Mouse (Mus musculus): Measurements from ENCODE around the gene Dnajc4.

The Dnajc4 gene

DNA sequence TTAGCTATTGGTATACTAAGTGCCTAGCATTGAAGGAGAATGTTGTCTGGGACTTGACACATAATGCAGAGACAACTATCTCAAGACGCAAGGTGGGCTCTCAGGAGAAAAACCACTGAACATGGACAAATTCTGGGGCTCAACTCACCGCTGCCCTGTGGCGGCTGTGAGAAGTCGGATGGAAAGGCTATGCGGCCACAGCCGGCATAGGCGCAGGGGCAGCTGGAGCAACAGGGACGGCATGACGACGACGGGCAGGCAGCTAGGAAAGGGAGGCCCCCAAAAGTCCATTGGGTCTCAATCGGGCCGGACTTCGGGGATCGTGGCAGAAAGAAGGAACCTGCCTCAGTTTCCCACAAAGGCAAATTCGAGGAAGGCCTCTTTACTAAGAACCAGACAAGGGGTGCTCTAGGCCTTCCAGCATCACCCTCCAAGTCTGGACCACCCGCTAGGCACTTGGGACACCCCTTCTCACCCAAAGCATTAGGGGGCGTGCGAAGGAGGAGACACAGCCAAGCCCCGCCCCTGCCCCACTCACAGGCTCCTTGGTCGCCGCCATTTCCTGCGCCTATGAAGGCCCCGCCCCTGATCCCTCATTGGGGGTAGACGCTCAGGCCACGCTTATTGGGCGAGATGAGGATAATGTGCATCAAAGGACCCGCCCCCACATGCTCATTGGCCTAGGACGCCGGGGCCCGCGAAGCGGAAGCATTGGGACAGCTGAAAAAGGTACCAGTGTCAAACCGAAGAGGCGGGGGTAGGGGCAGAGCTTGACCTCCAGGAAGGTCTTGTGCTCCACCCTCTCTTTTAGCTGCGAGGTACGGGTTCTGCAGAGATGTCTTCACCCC lies at the start of gene Dnajc4:
Dnajc4 (minus strand) TSS at position 562 of the 848 bp plus-strand sequence.
- DNase-seq (ENCODE audit: low read depth, low spot score): peak; percentile 95

DNA sequence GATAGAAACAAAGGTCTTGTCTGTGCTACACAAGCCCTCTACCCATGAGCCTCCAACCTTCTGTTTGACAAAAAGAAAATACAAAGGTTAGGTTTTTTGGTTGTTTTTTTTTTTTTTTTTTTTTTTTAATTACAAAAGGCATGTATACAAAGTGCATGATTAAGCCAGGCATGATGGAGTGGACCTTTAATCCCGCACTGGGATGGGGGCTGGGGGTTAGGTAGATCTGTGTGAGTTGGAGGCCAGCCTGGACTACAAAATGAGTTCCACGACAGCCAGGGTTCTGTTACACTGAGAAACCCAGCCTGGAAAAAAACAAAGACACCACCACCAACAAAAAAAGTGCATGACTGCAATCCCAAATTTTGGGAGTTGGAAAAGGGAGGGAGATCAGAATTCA lies 48.8 kb upstream of the Dnajc4 start:
- no peak for DNase-seq (ENCODE audit: low read depth, low spot score)

GRCm38 (mm10) chr19:7040637-7041130 lies 48.3 kb upstream of the Dnajc4 start:
- DNase-seq (ENCODE audit: low read depth, low spot score): no peak

DNA sequence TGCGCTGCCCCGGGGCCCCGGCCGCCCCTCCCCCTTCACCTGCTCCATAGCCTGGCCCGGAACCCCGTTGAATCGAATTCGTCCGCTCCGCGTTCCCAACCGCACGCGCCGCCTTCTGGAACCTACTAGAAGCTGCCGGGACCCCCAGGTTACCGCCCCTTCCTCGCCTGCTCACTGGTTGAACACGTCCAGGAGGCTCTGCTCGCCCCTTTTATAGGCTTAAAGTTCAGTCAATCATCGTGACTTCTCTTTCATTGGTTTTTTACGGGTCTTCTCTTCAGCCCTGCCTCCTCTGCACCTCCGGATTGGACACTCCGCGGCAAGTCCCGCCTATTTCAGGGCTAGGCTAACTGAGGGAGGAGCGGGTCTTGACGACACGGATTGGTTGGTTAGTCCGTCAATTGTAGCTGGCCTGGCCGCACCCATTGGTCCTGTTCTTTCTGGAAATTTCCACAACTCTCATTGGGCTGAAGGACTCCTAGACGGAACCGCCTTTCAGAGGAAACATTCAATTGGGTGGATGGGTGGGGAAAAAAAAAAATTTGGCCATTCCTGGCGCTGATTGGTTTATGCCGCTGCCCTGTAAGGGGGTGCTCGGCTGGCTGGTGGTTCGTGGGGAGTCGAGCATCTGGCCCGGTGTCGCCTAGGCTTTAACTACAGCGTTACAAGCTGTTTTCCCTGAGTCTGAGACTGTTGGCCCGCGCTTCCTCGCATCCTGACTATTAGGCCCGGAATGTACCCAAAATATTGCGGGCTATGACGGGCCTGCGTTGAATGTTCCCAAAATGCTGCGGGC lies 47.7 kb upstream of the Dnajc4 start, which contains the start of gene Stip1:
Stip1 (minus strand) TSS at position 127 of the 796 bp plus-strand sequence.
- DNase-seq (ENCODE audit: low read depth, low spot score): peak; percentile 100

DNA sequence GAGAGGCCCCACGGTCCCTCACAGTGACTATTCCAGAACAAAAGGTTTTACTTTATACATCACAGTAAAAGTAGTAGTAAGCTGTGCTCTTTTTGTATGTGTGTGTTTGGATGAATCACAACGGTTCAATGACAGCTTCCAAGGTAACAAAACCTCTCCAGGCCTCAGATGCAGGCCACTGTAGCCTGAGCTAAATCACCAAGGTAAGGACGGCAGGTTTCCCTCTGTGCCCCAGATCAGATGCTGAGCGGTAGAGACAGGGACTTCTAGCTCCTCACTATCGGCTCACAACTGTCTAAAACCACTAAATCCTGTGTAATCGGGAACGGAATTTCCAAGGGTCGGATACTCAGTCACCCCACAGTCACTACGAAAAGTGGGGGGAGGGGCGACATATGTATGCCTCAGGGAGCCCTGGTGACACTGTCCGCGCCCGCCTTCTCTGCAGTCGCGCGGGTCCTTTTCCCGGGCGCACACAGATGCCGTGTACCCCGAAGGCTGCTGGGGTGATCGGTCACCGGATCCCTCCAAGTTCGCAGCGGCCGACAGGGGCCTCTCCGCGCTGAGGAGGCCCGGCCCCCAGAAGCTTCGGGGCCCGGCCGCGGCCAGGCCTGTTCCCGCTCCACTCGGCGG lies 46.8 kb upstream of the Dnajc4 start:
- no peak for DNase-seq (ENCODE audit: low read depth, low spot score)

- DNase-seq (ENCODE audit: low read depth, low spot score): no peak
These were observed 41.6 kb upstream of the Dnajc4 start for GRCm38 (mm10) chr19:7034006-7034405.

- peak; percentile 85 for DNase-seq (ENCODE audit: low read depth, low spot score)
These were observed 37.2 kb upstream of the Dnajc4 start for GRCm38 (mm10) chr19:7029531-7029930.

GRCm38 (mm10) chr19:7020224-7020641 lies 27.9 kb upstream of the Dnajc4 start:
- peak; percentile 13 for DNase-seq (ENCODE audit: low read depth, low spot score)

- DNase-seq (ENCODE audit: low read depth, low spot score): peak; percentile 18
These were observed 26.8 kb upstream of the Dnajc4 start, which contains the start of gene Fermt3 for GRCm38 (mm10) chr19:7019191-7019590. Fermt3 (minus strand) TSS chr19:7019469.

GRCm38 (mm10) chr19:7018546-7018945 lies 26.2 kb upstream of the Dnajc4 start:
- no peak for DNase-seq (ENCODE audit: low read depth, low spot score)

DNA sequence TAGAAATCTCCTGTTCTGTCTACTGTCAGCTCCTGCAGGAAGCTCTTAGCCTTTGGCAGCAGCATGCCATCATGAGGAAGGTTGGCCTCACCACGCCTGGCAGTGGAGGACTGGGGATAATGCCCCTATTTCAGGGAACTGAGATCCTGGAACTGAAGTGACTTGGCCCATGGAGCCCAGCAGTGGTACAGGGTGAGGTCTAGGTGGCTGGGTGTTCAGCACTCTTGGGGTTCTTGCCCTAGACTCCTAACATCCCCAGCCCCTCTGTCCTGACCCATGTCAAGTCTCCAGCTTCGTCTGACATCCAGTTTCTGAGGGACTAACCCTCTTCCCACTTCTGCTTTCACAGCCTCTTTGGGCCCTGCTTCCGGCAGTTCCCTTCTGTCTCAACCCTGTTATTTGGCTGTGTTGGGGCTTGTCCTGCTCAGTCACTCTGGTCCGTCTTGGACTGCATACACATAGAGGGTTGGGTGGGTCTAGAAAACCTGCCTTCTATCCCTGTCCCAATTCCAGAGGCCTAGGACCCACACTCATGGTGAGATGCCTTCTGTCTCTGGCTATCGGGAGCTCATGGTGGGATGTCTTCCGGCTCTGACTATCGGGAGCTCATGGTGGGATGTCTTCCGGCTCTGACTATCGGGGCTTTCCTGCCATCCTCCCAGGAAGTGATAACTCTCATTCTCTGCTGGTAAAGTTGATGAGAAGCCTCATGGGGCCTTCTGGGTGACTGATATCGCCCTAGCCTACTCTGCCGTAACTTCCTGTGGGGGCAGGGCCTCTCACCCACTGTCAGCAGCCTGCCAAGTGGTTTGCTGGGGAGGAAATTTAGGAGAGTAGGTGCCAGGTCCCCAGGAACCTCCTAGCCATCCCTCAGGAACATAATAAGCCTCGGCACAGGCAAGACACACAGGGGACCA lies 25.4 kb upstream of the Dnajc4 start:
- no peak for DNase-seq (ENCODE audit: low read depth, low spot score)

DNA sequence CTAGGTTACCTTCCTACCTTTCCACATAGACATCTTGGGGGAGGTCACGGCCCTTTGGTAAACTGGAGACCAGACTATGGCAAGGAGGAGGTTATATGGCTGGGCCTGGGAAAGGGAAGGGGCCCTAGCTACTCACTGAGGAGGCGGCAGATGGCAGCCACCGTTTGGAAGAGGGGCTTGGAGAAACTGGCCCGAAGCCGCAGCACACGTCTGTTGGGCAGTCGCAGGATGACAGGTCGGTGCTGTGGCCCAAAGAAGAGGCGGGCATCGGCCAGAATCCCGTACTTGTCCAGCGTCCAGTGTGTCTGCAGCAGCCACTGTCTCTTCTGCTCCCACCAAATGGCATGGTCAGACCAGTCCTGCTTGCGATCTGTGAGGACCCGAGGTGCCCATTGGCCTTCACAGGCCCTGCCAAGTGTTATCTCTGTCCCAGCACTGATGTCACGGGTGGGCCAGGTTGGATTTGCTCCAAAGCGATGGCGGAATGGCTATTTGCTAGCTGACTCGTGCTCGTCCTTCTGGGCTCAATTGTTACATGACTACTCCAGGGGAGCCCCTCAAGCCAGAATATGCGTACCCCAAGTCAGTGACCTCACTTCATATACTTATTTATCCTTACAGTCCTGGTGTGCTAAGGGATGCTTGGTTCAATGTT lies 22.2 kb upstream of the Dnajc4 start:
- DNase-seq (ENCODE audit: low read depth, low spot score): no peak

GRCm38 (mm10) chr19:7013984-7014383 lies 21.6 kb upstream of the Dnajc4 start:
- DNase-seq (ENCODE audit: low read depth, low spot score): no peak

DNA sequence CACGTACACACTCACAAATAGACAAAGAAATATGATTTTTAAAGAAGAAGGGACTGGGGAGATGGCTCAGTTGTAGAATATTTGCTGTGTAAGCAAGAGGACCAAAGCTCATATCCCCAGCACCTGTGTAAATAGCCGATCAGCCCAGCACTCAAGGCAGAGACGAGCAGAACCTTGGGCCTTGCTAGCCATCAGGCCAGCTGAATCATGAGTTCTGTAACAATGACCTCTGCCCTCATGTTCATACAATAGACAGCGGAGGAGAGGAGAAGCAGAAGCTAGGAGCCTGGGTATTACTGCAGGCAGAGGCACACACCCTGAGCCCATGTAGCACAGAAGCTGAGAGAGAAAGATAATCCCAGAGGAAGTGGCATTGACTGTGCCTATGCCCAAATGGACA lies 20.1 kb upstream of the Dnajc4 start:
- no peak for DNase-seq (ENCODE audit: low read depth, low spot score)

- DNase-seq (ENCODE audit: low read depth, low spot score): no peak
These were observed 14.7 kb upstream of the Dnajc4 start for GRCm38 (mm10) chr19:7006892-7007593.

DNA sequence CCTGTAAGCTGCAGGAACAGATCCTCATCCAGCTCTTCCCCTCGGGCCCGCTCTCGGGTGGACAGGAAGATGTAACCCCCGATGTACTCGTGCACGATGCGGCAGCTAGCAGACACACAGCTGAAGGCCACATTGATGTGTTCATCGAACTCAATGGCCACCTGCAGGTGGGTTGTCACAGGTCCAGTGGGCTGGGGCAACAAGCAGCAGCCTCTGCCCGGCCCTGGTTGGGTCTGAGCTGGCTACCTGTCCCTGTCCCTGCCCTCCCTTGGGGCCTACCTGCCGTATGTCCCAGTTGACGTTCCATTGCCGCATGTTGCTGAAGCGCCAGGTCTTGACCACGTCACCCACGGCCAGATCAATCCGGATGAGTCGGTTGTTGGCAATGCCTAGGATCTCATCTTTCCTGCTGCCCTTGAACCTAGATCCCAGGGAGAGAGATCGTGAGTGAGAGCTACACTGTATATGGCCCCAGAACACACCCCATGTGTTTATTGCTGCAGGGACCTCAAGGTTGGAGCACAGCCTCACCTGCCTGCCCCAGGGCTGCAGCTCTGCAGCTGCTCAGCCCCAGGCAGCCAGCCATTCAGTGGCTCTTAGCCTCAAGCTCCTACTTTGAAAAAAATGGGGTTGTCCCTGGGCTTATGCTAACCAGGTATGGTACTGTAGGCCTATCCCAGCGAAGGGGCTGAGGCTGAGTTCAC lies 7.1 kb upstream of the Dnajc4 start:
- no peak for DNase-seq (ENCODE audit: low read depth, low spot score)

DNA sequence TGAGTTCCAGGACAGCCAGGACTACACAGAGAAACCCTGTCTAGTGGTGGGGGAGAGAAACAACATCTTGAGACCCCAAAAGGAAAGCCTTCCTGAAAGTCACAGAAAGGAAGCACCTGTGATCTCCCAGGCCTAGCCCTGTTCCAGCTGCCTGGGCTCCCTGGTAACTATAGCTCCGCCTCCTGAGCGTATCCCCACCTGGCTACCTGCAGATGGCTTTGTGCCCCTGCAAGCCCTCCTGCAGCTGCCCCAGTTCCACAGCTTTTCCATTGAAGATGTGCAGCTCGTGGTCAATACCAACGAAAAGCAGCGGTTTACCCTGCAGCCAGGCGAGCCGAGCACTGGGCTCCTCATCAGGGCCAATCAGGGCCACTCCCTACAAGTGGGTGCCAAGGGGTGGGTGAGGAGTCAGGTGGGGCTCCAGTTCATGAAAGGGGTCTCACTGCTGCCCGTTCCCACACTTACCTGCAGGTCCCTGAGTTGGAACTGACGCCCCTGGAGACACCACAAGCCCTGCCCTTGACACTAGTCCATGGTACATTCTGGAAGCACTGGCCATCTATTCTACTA lies 5.4 kb upstream of the Dnajc4 start:
- DNase-seq (ENCODE audit: low read depth, low spot score): no peak

DNA sequence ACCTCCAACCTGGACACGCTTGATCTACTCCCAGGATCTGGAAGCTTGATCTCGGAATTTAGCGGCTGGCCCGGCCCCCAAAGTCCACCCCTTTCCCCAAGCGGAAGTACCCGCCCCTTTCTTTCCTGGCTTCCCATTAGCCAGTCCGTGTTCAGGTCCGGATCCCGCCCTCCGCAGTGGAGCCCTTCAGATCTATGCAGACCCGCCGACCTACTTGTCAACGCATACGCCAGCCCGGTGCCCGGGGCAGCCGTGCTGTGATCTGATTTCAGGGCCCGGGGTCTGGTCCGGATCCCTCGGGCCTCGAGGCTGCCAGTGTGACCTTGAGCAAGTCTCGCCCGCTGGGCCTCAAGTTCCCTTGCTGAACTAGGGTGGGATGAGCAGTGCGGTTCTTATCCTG lies 3.6 kb upstream of the Dnajc4 start, which contains the start of the genes Nudt22 and Trpt1:
Nudt22 (minus strand) TSS at position 112 of the 400 bp plus-strand sequence.
Trpt1 (plus strand) TSS at position 126 of the 400 bp plus-strand sequence.
- no peak for DNase-seq (ENCODE audit: low read depth, low spot score)
